Mouse (Mus musculus) left cerebral cortex, postnatal 4 days (tissue): ENCODE measurements at regions not wholly inside any gene's neighbourhood (a gene's known extent, or its start where the extent isn't known, plus 50 kb on each side); places are given as distances from the start of the nearest gene placed in this dataset.

ENCODE experiments used
- DNase-seq: peaks from one replicate; pipeline ENCODE4 v3.0.0-alpha.2; 2022
- intact Hi-C: fragments of 180-260 bp; cut with DNase I; formaldehyde crosslinking; loops from one replicate; pipeline ENCODE4 v1.15.1; 2025

- no peak for DNase-seq
- intact Hi-C loops: no loop called here
These were observed 382.2 kb downstream of the Gria2 start for GRCm38 (mm10) chr3:80420453-80420852.

DNA sequence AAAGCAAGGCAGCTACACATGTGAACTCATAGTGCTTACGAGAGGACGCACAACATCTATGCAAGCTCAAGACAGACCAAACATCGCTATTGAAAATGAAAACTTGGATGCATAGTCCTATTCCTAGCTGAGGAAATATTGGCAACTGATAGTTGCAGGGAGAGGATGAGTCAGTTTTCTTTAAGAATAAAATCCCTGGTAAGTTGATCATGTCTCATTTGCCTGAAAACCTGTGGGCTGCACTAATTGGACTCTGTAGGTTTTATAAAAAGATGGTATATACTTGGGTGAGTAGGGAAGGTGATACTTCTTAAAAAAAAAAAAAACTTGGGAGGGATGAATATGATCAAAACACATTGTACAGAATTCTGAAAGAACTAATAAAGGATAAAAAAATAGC, 381.2 kb downstream of the Gria2 start:
- intact Hi-C loops: no loop called here

GRCm38 (mm10) chr3:80422106-80422505, 380.5 kb downstream of the Gria2 start:
- intact Hi-C loops: no loop called here
- no peak for DNase-seq

More for the DNA sequence above, 381.2 kb downstream of the Gria2 start:
- no peak for DNase-seq

- intact Hi-C loops: no loop called here
- peak; percentile 65 for DNase-seq
These were observed 380.0 kb downstream of the Gria2 start for GRCm38 (mm10) chr3:80422646-80423045.
